Mouse (Mus musculus) C2C12 (cell line): ENCODE data around the gene Erich3. TPM values are rescaled to one million over a fixed set of nuclear protein-coding genes. Genes with fewer than 3 reads are reported as not detected.

Source experiments
- H3K27me3 ChIP-seq: one replicate; pipeline ENCODE4 v1.6.1; 2011; ENCODE audit not compliant: control insufficient read depth, insufficient read depth, insufficient read length
- H3K36me3 ChIP-seq: one replicate; pipeline ENCODE4 v1.6.1; 2011; ENCODE audit not compliant: control insufficient read depth, insufficient read depth
- H3K4me3 ChIP-seq: one replicate; pipeline ENCODE4 v1.5.1; 2011; ENCODE audit warnings: mild to moderate bottlenecking, control low read depth; ENCODE audit not compliant: poor library complexity, insufficient read depth, severe bottlenecking
- H3K79me2 ChIP-seq: one replicate; pipeline ENCODE4 v1.6.1; 2011; ENCODE audit not compliant: control insufficient read depth, insufficient read depth
- H3K79me3 ChIP-seq: one replicate; pipeline ENCODE4 v1.6.1; 2011; ENCODE audit warnings: low read depth, control low read depth
- H3ac ChIP-seq: one replicate; pipeline ENCODE3; 2011; ENCODE audit warnings: low read depth; ENCODE audit not compliant: control insufficient read depth, insufficient read length
- CEBPB ChIP-seq: IDR thresholded peaks from one replicate; pipeline ENCODE4 v1.6.1; 2011; ENCODE audit warnings: low read depth, mild to moderate bottlenecking, control low read depth, moderate library complexity
- CTCF ChIP-seq: IDR thresholded peaks from one replicate; pipeline ENCODE4 v1.5.1; 2011; ENCODE audit not compliant: control insufficient read depth, insufficient read depth, insufficient read length
- FOSL1 ChIP-seq: IDR thresholded peaks from one replicate; pipeline ENCODE4 v1.8.0; 2011; ENCODE audit warnings: mild to moderate bottlenecking, low read length; ENCODE audit not compliant: poor library complexity, insufficient read depth, severe bottlenecking
- MAX ChIP-seq: IDR thresholded peaks from one replicate; pipeline ENCODE4 v1.6.1; 2011; ENCODE audit warnings: mild to moderate bottlenecking, control low read depth
- MYOD1 ChIP-seq: IDR thresholded peaks from one replicate; pipeline ENCODE4 v1.6.1; 2011; ENCODE audit warnings: low read depth; ENCODE audit not compliant: control insufficient read depth, insufficient read length
- MYOG ChIP-seq: IDR thresholded peaks from one replicate; pipeline ENCODE4 v1.6.1; 2011; ENCODE audit not compliant: control insufficient read depth, insufficient read length; ENCODE audit errors: extremely low read depth
- USF1 ChIP-seq: IDR thresholded peaks from one replicate; pipeline ENCODE4 v1.6.1; 2011; ENCODE audit warnings: low read depth, mild to moderate bottlenecking, control low read depth, moderate library complexity
- polyA plus RNA-seq: library from polyadenylated mRNA; unstranded; fragments of >200 nt; fragmentation: generic; extraction: Trizol; gene quantifications from one replicate; pipeline ENCODE4 v1.2.1, GENCODE M21; 2012; ENCODE audit warnings: missing spikeins

The Erich3 gene
- polyA plus RNA-seq, 1 experiment: 0.01 TPM

- Histone ChIP-seq H3ac (no peak overlapping the region), H3K79me3 (no peaks in the 10 kb centered on the region), H3K27me3 (no peaks in the 10 kb centered on the region), H3K36me3 (no peaks in the 10 kb centered on the region), H3K4me3 (no peak overlapping the region), H3K79me2 (no peaks in the 10 kb centered on the region)
- TF ChIP-seq CEBPB (no peak), USF1 (no peak), CTCF (no peak), MYOD1 (no peak), FOSL1 (no peak), MYOG (no peak), MAX (no peak)
Measured at GRCm38 (mm10) chr3:154633091-154633490, 30.6 kb upstream of the Erich3 start.

GRCm38 (mm10) chr3:154646638-154647442 lies 16.8 kb upstream of the Erich3 start:
- TF ChIP-seq FOSL1 (no peak), USF1 (no peak), MAX (no peak), MYOD1 (no peak), MYOG (no peak), CTCF (no peak), CEBPB (no peak)
- Histone ChIP-seq H3K4me3 (no peak overlapping the region), H3K79me2 (no peaks in the 10 kb centered on the region), H3K27me3 (no peaks in the 10 kb centered on the region), H3K36me3 (no peaks in the 10 kb centered on the region), H3ac (peak overlapping the region; percentile 68), H3K79me3 (no peaks in the 10 kb centered on the region)

GRCm38 (mm10) chr3:154647443-154647780 lies 16.2 kb upstream of the Erich3 start:
- Histone ChIP-seq H3ac (peak overlapping the region; percentile 68), H3K4me3 (no peak overlapping the region), H3K79me3 (no peaks in the 10 kb centered on the region), H3K36me3 (no peaks in the 10 kb centered on the region), H3K79me2 (no peaks in the 10 kb centered on the region), H3K27me3 (no peaks in the 10 kb centered on the region)
- no peak for TF ChIP-seq CTCF
- TF ChIP-seq MYOD1: no peak
- no peak for TF ChIP-seq MAX
- TF ChIP-seq FOSL1: no peak
- no peak for TF ChIP-seq MYOG
- TF ChIP-seq USF1: no peak
- no peak for TF ChIP-seq CEBPB

- H3ac ChIP-seq: no peak overlapping the region
- TF ChIP-seq CTCF (no peak), USF1 (no peak), MAX (no peak), MYOD1 (no peak), CEBPB (no peak), FOSL1 (no peak), MYOG (no peak)
- H3K79me3 ChIP-seq: no peaks in the 10 kb centered on the region
- no peaks in the 10 kb centered on the region for H3K27me3 ChIP-seq
- H3K4me3 ChIP-seq: no peak overlapping the region
- no peaks in the 10 kb centered on the region for H3K79me2 ChIP-seq
- H3K36me3 ChIP-seq: no peaks in the 10 kb centered on the region
Measured at GRCm38 (mm10) chr3:154649411-154650285, 14.0 kb upstream of the Erich3 start.

GRCm38 (mm10) chr3:154651192-154651821 lies 12.4 kb upstream of the Erich3 start:
- H3K79me3 ChIP-seq: no peaks in the 10 kb centered on the region
- no peak overlapping the region for H3K4me3 ChIP-seq
- H3K36me3 ChIP-seq: no peaks in the 10 kb centered on the region
- no peak for TF ChIP-seq CTCF
- no peak for TF ChIP-seq CEBPB
- TF ChIP-seq MYOG: no peak
- TF ChIP-seq MAX: no peak
- TF ChIP-seq USF1: no peak
- TF ChIP-seq MYOD1: no peak
- no peak for TF ChIP-seq FOSL1
- no peaks in the 10 kb centered on the region for H3K79me2 ChIP-seq
- no peak overlapping the region for H3ac ChIP-seq
- H3K27me3 ChIP-seq: no peaks in the 10 kb centered on the region
